Mouse (Mus musculus): Measurements from ENCODE around the gene St7.

- TF ChIP-seq CTCF (conservative IDR thresholded peaks at IDR 0.05; ENCODE audit: insufficient read depth, insufficient read length, low read depth, low read length): no peak
- no peak for TF ChIP-seq POLR2A (IDR thresholded peaks at IDR 0.05; ENCODE audit: low read depth, low read length)
These were observed 37.4 kb downstream of the St7 start for GRCm38 (mm10) chr6:17730122-17730521.

Measured in kidney, adult 2 months (tissue).